Mouse (Mus musculus) embryo, embryonic 11.5 days (tissue): ENCODE data around the gene Shmt1.
"Not testable (repeated sequence)": the region's sequence is repeated elsewhere in the genome, so short reads cannot be mapped to it uniquely, and the experiment has no call there.

ENCODE experiments used
- DNase-seq: peaks from one replicate; pipeline ENCODE4 v3.0.0-alpha.2; 2012; ENCODE audit warnings: low read depth, low spot score

The Shmt1 gene

GRCm38 (mm10) chr11:60811618-60812017 lies at the start of gene Shmt1:
Shmt1 (minus strand) TSS chr11:60811718.
- not testable (repeated sequence) for DNase-seq

- no peak for DNase-seq
Measured at GRCm38 (mm10) chr11:60856587-60856986, 45.1 kb upstream of the Shmt1 start.

DNA sequence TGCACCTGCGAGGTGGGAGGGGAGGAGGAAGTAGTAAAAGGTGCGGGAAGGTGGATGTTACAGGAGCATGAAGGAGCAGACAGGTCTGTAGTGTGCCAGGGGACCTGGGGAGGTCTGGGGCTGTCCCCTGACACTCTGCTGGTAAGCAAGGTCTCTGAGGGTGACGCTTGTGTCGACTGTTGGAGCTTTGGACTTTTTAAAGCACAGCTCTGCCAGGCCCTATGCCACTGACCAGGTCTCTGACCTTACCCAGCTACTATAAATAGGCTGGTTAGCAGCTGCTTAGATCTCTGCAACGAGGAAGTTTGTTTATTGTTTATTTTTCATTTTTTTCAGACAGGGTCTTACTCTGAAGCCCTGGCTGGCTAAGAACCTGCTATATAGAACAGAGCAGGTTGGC lies 33.9 kb upstream of the Shmt1 start:
- DNase-seq = no peak

DNA sequence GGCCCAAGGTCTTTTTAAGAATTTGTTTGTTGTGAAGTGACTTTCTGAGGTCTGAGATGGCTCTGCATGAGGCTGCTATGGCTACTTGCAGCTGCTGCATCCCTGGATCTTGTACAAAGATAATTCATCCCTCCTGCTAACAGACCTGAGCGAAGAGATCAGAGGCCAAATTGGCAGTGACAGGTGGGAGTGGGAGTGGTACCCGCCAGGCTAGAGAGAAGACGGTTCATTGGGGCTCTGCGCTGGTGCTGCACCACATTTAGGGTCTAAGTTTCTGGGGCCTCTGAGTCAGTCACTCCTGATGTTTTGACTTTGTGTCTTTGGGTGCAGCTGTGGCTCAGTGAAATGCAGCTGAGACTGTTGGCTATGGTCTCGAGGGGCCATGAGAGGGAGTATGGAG lies 31.9 kb upstream of the Shmt1 start:
- no peak for DNase-seq

DNA sequence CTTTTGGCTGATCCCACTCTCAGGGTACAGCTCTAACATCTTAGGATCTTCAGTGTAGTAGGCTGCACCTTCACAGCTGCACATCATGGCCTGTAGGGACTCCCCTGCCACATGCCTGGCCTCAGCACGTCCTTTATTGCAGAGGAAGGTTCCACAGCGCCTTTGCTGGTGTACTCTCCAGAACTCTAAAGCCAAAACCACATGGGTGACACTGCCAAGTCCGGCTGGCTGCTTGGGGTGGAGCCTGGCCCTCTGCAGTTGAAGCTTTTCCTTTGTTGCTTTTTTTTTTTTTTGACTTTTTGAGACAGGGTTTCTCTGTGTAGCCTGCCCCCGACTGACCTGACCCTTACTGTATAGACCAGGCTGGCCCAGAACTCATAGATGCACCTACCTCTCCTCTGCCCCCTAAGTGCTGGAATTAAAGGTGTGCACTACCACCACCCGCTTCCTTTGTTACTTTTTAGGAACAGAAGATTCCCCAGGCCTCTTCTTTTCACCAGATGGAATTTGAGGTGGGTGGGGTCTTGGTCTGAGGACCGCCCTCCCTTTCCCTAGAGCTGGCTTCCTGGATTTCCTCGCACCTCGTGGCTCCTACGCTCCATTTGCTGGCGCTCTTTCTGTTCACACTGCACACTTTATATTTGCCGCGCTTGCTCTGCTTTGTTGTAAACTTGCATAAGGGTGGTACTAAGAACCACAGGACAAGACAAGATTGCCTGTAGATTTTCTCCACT lies 30.1 kb upstream of the Shmt1 start:
- no peak for DNase-seq

- DNase-seq = no peak
Measured at GRCm38 (mm10) chr11:60837644-60838406, 26.3 kb upstream of the Shmt1 start.

DNA sequence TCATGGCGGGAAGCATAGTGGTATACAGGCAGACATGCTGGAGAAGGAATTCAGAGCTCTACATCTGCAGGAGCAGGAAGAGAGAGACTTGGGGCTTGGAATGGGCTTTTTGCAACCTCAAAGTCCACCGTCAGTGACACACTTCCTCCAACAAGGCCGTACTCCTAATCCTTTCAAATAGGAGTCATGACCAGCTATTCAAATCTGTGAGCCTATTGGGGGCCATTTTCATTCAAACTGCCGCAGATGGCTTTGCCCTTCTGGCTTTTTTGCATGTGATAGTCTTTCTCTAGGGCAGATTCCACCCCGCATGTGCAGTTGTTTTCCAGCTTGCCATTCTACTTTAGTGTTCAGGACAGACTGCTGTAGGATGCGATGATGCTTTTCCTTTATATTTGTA lies 25.4 kb upstream of the Shmt1 start:
- DNase-seq = no peak

DNA sequence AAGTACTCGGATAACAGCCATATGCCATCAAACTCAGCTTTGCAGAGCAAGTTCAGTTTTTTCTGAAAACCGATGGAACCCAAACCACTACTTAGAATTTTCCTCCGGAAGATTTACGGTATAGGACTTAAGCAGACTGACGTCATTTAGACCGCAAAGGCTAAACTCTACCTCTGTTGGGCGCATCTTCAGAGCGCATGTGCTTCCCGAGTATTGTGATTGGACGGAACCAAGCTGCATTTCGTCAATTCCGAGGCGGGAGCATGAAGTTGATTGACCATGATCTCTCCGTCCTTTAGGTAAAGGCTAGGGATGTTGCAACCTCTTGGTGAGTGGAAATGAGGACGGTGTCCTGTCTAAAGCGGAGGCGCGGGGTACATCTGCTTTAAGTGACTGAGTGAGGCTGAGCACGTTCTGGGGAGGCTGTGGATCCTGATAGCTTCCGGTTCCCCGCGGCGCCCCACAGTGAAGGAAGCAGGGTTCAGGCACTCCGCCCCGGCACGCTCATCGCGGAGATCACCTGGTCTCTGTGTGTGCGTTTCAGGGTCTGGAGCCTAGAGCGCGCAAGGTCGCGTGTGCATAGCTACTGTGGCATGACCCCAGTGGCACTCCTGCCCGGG lies 19.0 kb upstream of the Shmt1 start, which contains the start of gene Dhrs7b:
Gene Dhrs7b (plus strand): TSS at position 199 of the 620 bp plus-strand sequence.
- DNase-seq = peak; percentile 80

GRCm38 (mm10) chr11:60828903-60829302 lies 17.4 kb upstream of the Shmt1 start:
- DNase-seq = no peak

DNA sequence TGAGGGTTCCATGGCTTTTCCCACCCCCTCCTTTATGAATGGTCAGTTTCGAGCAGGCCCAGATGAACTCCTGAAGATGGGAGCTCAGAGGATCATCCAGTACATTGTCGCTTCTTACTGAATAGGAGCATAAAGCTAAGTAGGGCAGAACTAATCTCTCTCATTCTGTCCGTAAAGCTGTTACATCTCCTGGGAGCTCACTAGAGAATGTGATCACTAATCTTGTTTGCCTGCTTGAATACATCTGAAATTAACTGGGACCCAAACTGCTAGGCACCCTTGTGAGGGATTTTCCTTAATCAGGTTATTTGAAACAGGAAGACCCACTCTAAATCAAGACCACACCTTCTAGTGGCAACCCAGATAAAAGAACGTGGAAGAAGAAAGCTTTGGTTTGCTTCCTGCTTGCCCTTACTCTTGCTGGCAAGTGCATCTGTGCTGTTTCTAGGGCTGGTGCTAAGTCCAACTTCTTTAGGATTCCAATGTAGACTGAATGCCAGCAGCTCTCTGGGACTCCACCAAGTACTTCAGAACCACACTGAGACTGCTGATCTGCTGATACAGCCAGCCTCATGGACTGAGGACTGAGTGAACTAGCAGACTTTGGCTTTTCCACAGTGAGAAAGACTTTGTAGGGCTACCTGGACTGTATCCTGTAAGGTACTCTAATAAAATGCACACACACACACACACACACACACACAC lies 15.9 kb upstream of the Shmt1 start:
- no peak for DNase-seq

DNA sequence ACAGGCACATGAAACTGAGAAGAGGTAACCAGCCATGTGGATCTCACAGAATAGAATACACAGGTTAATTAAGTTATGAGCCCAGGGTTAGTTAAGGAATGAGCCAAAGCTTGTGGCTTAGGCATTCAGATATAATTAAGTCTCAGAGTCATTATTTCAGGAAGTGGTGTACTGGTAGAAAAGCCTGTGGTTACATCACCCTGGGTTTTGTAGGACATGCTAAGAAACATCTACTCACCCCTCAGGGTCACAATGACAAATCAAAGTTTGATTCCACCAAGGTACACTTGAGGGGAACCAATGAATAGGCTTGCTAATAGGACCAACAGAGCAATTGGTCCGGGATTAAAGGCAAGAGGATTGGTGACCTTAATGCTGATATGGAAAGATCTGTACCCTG lies 15.2 kb upstream of the Shmt1 start:
- DNase-seq = no peak

GRCm38 (mm10) chr11:60825191-60825590 lies 13.7 kb upstream of the Shmt1 start:
- DNase-seq = no peak

DNA sequence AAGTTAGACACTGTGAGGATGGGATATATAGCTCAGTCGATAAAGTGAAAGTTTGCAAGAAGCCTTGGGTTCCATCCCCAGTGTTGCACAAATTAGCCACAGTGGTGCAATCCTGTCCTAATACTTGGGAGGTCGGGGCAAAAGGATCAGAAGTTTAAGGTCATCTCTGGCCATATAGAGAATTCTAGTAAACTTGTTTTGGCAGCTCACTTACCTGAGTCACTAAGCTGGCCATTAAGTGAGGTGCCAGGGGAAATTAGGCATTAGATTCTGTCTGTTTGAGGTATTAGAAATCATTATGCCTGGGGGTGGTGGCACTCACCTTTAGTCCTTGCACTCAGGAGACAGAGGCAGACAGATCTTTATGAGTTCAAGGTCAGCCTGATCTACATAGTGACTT lies 12.3 kb upstream of the Shmt1 start:
- DNase-seq = no peak

- no peak for DNase-seq
Measured at GRCm38 (mm10) chr11:60816398-60816797, 4.9 kb upstream of the Shmt1 start.

GRCm38 (mm10) chr11:60811054-60811460 lies 461 bp downstream of the Shmt1 start:
- DNase-seq = peak; percentile 91

DNA sequence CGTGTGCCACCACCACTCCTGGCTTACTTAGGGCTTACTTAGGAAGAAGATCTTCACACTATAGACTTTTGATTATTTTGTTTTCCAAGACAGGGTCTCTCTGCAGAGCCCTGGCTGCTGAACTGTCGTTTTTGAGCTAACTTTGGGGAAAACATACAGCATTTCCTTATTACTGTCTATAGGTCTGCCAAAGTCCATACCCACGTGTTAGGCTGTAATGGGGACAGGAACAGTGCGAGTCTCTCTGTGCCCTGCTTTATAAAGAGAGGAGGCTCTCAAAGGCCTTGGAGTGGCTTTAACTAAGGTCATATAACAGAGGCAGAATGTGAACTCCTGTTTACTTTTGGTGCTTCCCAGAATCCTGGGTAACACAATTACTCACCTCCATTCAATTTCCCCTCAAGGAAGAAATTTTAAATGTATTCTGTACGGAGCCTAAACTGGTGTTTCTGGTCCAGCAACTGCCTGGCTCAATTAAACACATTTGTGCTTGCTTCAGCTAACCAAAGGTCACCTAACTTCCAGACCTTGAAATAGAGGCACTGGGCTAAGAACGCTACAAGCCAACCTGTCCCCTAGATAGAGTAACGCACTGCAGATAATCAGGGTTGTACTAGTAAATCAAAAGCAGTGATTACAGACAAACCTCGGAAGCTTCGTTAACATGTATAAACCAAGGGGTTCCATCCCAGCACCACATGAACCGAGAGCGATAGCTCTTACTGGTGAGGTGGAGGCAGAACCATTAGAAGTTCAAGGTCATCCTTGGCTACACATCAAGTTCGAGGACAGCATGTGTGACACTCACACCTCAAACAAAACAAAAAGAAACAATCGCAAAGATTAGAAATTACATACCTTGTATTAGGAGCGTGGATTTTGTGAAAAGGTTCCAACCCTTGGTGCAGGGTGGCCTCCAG lies 1.2 kb downstream of the Shmt1 start:
- no peak for DNase-seq

- DNase-seq = no peak
Measured at GRCm38 (mm10) chr11:60809546-60809945, 2.0 kb downstream of the Shmt1 start.

DNA sequence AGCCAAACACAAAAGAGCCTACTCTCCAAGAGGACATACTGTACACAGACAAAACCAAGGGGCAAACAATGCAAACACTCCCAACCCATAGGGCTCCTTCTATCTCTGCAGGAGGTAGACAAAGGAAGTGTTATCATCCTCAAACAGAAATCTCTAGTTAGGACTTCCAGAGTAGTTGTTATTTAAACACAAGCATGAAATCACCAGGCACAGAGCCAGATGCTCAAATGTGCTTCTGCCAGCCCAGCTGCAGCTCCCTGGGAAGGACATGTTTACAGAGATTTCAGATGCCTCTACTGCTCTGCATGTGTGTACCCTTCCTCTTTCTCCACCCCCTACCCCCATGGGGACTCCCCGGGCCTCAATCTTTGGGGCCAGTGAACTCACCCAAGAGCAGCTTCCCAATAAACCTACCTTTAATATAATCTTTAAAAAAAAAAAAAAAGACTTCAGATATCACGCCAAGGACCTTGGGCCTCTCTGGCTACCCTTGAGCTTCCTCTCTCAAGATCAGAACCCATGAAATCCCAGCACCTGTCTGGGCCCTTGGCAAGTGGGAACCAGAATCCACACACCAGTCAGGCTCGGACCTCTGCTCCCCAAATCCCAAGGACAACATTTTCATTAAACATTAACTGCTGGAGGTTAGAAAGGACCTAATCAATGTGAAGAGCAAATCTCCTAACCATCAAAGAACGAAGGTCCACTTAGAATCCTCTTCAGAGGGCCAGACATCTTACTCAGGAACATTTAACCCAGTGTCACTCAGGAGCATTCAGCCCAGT lies 3.0 kb downstream of the Shmt1 start:
- DNase-seq = no peak

DNA sequence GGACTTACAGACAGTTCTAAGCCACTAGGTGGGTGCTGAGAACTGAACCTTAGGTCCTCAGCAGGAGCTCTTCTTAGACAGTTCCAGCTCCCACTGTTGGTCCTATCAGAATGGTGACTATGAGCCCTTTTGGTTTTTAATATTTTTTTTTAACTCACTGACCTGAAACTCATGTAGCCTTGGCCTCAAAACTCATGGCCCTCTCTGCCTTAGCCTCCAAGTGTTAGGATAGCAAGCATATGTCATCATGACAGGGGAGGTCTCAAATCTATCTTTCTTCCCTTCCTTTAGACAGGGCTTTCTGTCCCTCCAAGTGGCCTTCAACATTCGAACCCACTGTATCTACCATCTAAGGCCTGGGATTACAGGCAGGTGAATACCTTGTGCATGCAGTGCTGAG lies 10.6 kb downstream of the Shmt1 start:
- DNase-seq = no peak

DNA sequence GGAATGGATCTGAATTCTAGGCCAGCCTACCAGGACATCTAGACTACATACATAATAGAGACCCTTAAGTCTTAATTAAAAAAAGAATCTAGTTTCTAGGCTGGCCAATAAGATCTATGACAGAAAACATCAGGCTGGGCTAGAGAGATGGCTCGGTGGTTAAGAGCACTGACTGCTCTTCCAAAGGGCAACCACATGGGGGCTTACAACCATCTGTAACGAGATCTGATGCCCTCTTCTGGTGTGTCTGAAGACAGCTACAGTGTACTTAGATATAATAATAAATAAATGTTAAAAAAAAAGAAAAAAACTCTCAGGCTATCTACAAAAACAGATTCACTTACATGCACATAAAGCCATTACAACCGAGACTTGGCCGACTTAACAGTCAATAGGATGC lies 11.5 kb downstream of the Shmt1 start:
- no peak for DNase-seq
